Mouse (Mus musculus) cerebellum, adult 9-10 months (tissue): Measurements from ENCODE around the gene Gmeb1.
A peak's percentile ranks its signal among the peaks of the same experiment; 100 is the strongest.

Experiments
- DNase-seq: peaks from one replicate; pipeline ENCODE4 v3.0.0; 2022

The Gmeb1 gene

DNA sequence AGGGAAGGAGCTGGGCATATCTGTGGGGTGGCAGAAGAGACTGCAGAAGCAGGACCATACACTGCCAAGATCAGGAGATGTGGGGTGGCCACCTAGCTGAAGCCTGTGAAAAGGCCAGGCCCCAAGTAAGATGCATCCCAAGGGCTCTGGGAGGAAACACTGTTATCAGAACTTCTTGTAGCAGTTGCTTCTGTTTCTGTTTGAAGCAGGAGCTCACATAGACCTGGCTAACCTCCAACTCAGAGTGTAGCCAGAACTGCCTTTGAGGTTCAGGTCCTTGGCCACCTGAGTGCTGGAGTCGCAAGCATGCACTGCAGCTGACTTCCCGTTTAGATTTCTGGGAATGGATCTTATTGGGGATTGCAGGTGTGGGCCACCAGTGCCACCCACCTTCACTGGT lies 43.6 kb downstream of the Gmeb1 start:
- DNase-seq, result no peak

DNA sequence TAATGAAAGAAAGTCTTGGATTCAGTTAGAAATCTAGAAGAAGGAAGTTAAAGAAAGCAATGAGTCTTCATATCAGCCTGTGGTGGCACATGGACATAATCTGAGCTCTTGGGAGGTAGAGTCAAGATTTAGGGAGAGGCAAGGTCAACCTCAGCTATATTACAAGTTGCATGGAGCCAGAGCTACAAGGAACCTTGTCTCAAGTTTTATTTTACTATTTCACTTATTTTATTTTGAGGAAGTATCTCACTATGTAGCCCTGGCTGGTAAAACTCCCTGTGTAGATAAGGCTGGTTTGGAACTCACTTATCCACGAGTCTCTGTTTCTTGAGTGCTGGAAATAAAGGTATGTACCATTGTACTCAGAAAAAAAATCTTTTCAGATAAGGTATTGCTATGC lies 44.8 kb downstream of the Gmeb1 start:
- DNase-seq, result no peak

- DNase-seq, result no peak
These were observed 46.6 kb downstream of the Gmeb1 start for GRCm38 (mm10) chr4:132214847-132215246.

- DNase-seq, result peak; percentile 96
These were observed 49.3 kb downstream of the Gmeb1 start, which contains the start of gene Ythdf2 for GRCm38 (mm10) chr4:132211953-132212734. Gene Ythdf2 (minus strand): TSS chr4:132212303.

DNA sequence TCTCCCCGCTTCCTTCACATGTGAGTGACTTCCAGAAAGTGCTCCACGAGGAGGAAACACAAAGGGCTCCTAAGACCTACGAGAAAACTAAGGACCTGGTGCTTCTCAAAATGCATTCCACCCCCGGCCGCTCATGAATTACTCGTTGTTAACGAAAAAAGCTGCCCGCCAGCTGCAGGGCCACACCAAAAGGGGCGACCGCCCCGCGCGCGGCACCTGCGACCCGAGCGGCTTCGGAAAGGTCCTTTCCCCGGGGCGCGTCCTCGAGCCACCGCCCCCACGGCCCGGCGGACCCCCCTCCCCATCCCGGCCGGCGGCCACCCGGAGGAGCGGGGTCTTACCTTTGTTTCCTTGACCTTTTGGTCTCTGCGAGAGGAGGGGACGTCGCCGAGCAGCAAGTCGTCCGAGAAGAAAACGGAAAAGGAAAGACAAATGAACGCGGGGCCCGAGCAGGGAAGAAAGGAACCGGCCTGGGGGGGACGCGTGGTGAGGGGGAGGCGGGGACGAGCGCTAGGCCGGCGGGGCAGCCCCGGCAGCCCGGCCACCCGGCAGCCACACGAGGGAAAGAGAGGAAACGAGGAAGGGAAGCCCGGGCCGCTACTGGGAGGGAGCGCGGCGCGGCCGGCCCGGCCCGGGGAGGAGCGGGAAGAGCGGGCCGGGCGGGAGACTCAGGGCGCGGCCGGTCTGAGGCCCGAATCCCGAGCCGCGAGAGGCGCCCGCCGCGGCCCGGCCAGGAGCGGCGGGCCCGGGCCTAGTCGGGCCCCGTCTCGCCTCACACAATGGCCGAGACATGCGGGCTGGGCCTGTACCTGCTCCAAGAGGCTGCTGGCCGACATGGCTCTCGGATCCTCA lies 50.1 kb downstream of the Gmeb1 start:
- DNase-seq, result no peak

DNA sequence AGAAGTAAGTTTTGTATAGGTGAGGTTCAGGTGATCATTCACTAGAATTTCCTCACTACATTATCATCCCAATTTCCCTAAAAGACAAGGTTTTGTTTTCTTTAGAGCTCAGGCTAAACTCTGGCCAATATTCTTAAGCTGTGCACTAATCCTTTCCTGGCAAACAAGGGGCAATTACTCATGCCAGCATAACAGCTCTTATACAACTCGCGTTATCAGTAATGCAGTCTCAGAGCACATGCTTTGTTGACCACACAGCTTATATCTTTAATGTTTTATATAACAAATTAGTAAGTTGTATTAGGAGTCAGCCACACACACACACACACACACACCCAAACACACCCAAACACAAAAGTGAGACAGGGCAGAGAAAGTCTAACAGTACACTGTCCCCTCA lies 51.1 kb downstream of the Gmeb1 start:
- no peak for DNase-seq

- DNase-seq, result no peak
These were observed 52.1 kb downstream of the Gmeb1 start for GRCm38 (mm10) chr4:132209299-132209698.

DNA sequence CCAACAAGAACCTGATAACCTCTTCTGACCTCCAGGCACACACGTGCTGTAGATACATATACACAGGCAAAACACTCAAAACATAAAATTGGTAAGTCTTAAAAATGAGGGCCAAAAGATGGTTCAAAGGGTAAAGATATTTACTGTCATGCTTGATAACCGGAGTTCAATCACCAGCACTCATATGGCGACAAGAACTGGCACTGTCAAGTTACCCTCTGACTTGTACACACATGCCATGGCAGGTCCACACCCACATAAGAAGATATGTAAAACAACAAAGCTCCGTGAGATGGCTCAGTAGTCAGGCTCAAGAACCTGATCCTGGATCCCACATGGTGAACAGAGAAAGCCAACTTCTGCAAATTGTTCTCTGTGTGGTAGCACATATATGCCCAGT lies 54.1 kb downstream of the Gmeb1 start:
- no peak for DNase-seq

DNA sequence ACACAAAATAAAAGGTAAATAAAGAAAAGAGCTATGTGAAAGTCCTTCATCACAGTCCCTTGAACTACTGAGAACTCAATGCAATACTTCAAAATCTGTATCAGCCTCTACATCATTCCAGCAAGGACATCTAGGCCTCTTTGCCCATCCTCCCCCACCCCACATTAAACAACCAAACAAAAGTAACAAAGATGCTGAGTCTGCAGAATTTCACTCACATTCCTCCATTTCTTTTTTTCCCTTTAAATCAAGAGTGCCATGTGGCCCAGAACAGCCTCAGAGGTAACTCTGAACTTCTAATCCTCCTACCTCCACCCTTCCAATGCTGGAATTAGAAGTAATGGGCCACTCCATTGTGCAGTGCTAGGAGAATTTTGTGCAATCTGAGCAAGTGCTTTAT lies 62.6 kb downstream of the Gmeb1 start:
- no peak for DNase-seq

- no peak for DNase-seq
These were observed 63.1 kb downstream of the Gmeb1 start for GRCm38 (mm10) chr4:132198285-132198712.

DNA sequence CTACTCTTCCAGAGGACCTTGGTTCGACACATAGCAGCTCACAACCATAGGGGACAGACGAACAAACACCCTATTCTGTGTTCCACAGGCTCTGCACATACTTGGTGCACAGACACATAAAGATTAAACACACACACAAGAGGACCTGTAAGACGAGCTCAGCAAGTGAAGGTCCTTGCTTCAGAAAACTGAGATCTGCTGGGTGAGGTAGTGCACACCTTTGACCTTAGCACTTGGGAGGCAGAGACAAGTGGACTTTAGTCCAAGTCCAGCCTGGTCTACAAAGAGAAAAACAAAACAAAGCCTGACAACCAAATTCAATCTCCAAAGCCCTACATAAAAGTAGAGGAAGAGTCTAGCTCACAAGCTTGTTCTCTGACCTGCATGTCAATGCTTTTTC lies 66.4 kb downstream of the Gmeb1 start:
- no peak for DNase-seq

- no peak for DNase-seq
These were observed 67.0 kb downstream of the Gmeb1 start for GRCm38 (mm10) chr4:132194373-132194772.

GRCm38 (mm10) chr4:132187826-132188401 lies 73.5 kb downstream of the Gmeb1 start:
- DNase-seq, result no peak

DNA sequence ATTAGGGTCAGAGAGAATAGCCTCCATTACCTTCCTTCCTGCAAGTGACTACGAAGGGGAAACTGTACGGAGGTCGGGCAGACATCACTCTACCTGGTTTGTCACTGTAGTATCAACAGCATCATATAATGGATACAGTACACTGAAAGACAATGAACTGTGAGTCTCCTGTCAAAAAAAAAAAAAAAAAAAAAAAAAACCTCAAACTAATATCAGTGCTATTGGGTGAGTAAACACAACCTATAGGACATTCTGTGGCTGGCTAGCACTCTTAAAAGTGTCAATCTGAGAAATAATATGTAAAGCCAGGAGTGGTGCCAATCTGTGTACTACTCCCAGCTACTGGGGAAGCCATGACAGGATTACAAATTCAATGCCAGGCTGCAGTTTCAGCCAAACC lies 78.2 kb downstream of the Gmeb1 start:
- no peak for DNase-seq

- DNase-seq, result no peak
These were observed 79.4 kb downstream of the Gmeb1 start for GRCm38 (mm10) chr4:132181721-132182658.

GRCm38 (mm10) chr4:132180710-132181109 lies 80.7 kb downstream of the Gmeb1 start:
- peak; percentile 63 for DNase-seq

- peak; percentile 66 for DNase-seq
These were observed 82.8 kb downstream of the Gmeb1 start for GRCm38 (mm10) chr4:132178630-132179059.

GRCm38 (mm10) chr4:132176474-132176873 lies 84.9 kb downstream of the Gmeb1 start:
- DNase-seq, result no peak
